Mouse (Mus musculus) splenic B cell, adult 2 months (primary cell): ENCODE measurements around the gene Klf12.

ENCODE experiments used
- DNase-seq: peaks from one replicate; pipeline ENCODE4 v3.0.0-alpha.2; 2011; ENCODE audit warnings: low read depth, low spot score
- H3K27me3 ChIP-seq: 2 replicates; pipeline ENCODE4 v1.6.1; 2012; ENCODE audit warnings: mild to moderate bottlenecking, low read length, moderate library complexity, mixed read lengths; ENCODE audit not compliant: control insufficient read depth, poor library complexity, insufficient read depth, severe bottlenecking
- H3K36me3 ChIP-seq: 2 replicates; pipeline ENCODE4 v1.6.1; 2012; ENCODE audit warnings: mild to moderate bottlenecking, low read length, moderate library complexity, mixed read lengths; ENCODE audit not compliant: control insufficient read depth, poor library complexity, insufficient read depth, severe bottlenecking

The Klf12 gene

GRCm38 (mm10) chr14:99960500-99961229, 323.8 kb downstream of the Klf12 start:
- Histone ChIP-seq H3K27me3 (no peaks in the 10 kb centered on the region), H3K36me3 (no peaks in the 10 kb centered on the region)
- no peak for DNase-seq

- H3K27me3 ChIP-seq = no peaks in the 10 kb centered on the region
- H3K36me3 ChIP-seq = no peaks in the 10 kb centered on the region
- DNase-seq = no peak
These were observed 329.3 kb downstream of the Klf12 start for GRCm38 (mm10) chr14:99955133-99955532.

- no peak for DNase-seq
- H3K27me3 ChIP-seq = no peaks in the 10 kb centered on the region
- H3K36me3 ChIP-seq = no peaks in the 10 kb centered on the region
These were observed 340.0 kb downstream of the Klf12 start for GRCm38 (mm10) chr14:99944221-99945108.

- Histone ChIP-seq H3K27me3 (no peaks in the 10 kb centered on the region), H3K36me3 (no peaks in the 10 kb centered on the region)
- DNase-seq = peak; percentile 41
These were observed 341.3 kb downstream of the Klf12 start for GRCm38 (mm10) chr14:99943156-99943555.

- Histone ChIP-seq H3K36me3 (no peaks in the 10 kb centered on the region), H3K27me3 (no peaks in the 10 kb centered on the region)
- no peak for DNase-seq
These were observed 351.0 kb downstream of the Klf12 start for GRCm38 (mm10) chr14:99933456-99933855.

- no peaks in the 10 kb centered on the region for H3K27me3 ChIP-seq
- H3K36me3 ChIP-seq = no peaks in the 10 kb centered on the region
- DNase-seq = peak; percentile 52
These were observed 352.6 kb downstream of the Klf12 start for GRCm38 (mm10) chr14:99931879-99932278.

- no peak for DNase-seq
These were observed 372.6 kb downstream of the Klf12 start for GRCm38 (mm10) chr14:99911912-99912311.

GRCm38 (mm10) chr14:99910876-99911275, 373.6 kb downstream of the Klf12 start:
- DNase-seq = no peak
- H3K36me3 ChIP-seq = no peaks in the 10 kb centered on the region
- H3K27me3 ChIP-seq = no peaks in the 10 kb centered on the region

More at GRCm38 (mm10) chr14:99911912-99912311, 372.6 kb downstream of the Klf12 start:
- Histone ChIP-seq H3K27me3 (no peaks in the 10 kb centered on the region), H3K36me3 (no peaks in the 10 kb centered on the region)

GRCm38 (mm10) chr14:99900902-99901301, 383.6 kb downstream of the Klf12 start:
- Histone ChIP-seq H3K27me3 (no peaks in the 10 kb centered on the region), H3K36me3 (no peaks in the 10 kb centered on the region)
- no peak for DNase-seq

- DNase-seq = no peak
- Histone ChIP-seq H3K27me3 (no peaks in the 10 kb centered on the region), H3K36me3 (no peaks in the 10 kb centered on the region)
These were observed 385.6 kb downstream of the Klf12 start for GRCm38 (mm10) chr14:99898861-99899260.

- peak; percentile 49 for DNase-seq
- Histone ChIP-seq H3K36me3 (no peaks in the 10 kb centered on the region), H3K27me3 (no peaks in the 10 kb centered on the region)
These were observed 389.6 kb downstream of the Klf12 start for GRCm38 (mm10) chr14:99894708-99895383.

- no peaks in the 10 kb centered on the region for H3K27me3 ChIP-seq
- H3K36me3 ChIP-seq = no peaks in the 10 kb centered on the region
- no peak for DNase-seq
These were observed 390.4 kb downstream of the Klf12 start for GRCm38 (mm10) chr14:99894062-99894461.

- H3K36me3 ChIP-seq = no peaks in the 10 kb centered on the region
- no peaks in the 10 kb centered on the region for H3K27me3 ChIP-seq
- no peak for DNase-seq
These were observed 398.0 kb downstream of the Klf12 start for GRCm38 (mm10) chr14:99886503-99886902.

GRCm38 (mm10) chr14:99885562-99885961, 398.9 kb downstream of the Klf12 start:
- H3K27me3 ChIP-seq = no peaks in the 10 kb centered on the region
- H3K36me3 ChIP-seq = no peaks in the 10 kb centered on the region
- DNase-seq = no peak

- Histone ChIP-seq H3K27me3 (no peaks in the 10 kb centered on the region), H3K36me3 (no peaks in the 10 kb centered on the region)
- no peak for DNase-seq
These were observed 399.4 kb downstream of the Klf12 start for GRCm38 (mm10) chr14:99885128-99885527.
